Mouse (Mus musculus) ovary, adult 10 weeks (tissue): ENCODE measurements around the gene Tescl. TPM values are rescaled to one million over a fixed set of nuclear protein-coding genes. Genes with fewer than 3 reads are reported as not detected.

ENCODE experiments used
- polyA plus RNA-seq: library from polyadenylated mRNA; stranded (reverse); fragments of 350-450 nt; fragmentation: Illumina TruSeq; extraction: RNeasy Lipid Tissue Mini Kit (QIAGEN cat#74804); gene quantifications from one replicate; pipeline ENCODE4 v1.2.3, GENCODE M21; 2014

The Tescl gene
- polyA plus RNA-seq, result not detected

DNA sequence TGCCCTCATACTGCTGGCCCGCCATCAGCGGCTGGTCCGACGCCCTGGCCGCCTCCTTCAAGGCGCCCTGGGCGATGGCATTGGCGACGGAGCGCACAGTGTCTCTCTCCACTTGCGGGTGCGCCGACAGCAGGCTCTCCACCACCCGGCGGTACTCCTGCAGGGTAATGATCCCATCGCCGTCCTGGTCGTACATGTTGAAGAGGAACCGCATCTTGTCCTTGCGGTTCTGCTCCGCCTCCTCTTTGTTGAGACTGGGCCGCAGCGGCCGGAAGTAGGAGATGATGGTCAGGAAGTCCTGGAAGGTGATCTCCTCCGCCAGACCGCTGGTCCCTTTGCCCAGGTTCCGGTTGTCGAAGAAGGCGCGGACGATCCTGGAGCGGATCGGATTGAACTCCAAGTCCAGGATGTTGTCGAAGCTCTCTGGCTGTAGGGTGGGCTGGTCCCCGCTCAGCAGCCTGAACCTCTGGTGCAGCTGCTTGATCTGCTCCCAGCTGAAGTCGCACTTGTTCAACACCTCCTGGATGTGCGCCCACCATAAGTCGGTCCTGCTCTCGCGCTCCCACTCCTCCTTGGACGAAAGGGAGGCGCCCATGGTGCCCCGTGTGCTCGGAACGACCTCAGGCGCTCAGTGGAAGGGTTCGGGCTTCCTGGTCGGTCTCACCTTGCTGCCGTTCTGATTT lies at the start of gene Tescl:
TSS of gene Tescl (minus strand) at position 633 of the 683 bp plus-strand sequence.

DNA sequence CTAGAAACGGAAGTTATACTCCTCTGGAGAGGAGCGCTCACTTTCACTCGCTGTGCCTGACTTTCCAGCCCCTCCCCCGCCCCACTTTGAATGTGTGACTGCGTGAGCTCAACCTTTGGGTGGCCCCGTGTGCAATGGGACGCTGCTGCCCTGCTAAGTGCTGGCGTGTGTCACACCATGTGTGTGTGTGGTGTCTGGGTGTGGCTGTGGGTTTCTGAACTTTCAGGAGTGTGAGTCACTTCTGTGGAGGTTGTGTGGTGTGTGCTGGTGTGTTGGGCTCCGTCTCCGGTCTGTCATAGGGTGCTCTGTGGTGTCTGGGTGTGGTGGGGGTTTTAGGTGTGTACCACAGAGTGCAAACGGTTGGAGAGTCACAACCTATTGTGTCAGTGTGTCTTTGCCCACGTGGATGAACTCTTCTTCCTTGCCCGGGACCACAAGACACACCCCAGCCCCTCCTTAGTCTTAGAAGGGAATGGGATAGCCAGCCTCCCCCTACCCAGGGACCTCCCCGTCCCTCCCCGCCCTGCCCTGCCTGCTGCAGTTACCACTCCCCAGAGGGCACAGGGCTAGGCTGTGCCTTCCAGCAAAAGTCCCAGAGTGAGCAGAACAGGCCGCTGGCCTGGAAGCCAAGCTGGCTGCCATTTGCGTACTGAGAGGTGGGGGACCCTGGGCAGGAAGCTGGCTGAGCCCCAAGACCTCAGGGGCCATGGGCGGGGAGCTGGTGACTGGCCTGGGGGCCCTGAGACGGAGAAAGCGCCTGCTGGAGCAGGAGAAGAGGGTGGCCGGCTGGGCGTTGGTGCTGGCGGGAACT lies 36.2 kb upstream of the Tescl start, which contains the start of gene Kcnn4:
TSS of gene Kcnn4 (plus strand) at position 533 of the 811 bp plus-strand sequence.

DNA sequence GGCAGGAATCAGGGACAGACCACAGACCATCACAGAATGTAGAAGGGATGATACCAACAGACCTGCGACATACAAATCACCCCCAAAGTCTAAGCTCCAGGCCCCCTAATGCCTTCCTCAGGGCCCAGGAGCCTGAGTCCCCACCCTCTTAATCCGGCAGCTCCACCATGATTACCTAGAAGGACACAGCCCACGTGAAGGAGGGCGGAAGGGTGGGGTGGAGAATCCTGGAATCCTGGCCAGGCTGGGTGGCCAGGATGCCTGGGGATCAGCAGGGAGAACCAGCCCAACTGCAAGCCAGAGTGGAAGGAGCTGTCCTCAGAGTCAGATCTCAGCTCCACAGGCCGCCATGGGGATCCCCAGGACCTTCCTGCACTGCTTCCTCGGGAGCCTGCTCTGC lies 15.2 kb upstream of the Tescl start, which contains the start of gene Lypd5:
TSS of gene Lypd5 (plus strand) at position 301 of the 400 bp plus-strand sequence.

DNA sequence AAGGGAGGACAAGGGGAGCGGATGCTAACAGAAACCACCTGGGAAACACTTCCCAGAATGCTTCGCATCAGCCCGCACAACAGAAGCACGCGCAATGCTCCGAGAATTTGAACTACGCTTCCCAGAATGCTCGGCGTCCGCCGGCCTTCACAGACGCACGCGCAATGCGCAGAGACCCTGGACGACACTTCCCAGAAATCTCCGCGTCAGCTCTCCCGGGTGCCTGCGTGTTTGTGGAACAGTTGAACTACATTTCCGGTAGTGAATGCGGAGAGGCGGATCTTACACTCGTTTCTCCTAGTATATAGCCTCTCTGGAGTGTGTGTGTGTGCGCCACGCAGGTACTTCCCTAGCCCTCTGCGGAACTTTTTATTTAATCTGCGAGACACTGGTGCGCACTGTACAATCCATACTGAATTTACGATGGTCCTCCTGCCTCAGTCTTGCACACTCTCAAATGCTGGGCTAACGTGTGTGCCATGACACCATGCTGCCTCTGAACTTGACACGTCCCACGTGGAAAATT lies 17.1 kb downstream of the Tescl start, which contains the start of gene Zfp94:
TSS of gene Zfp94 (minus strand) at position 100 of the 526 bp plus-strand sequence.

DNA sequence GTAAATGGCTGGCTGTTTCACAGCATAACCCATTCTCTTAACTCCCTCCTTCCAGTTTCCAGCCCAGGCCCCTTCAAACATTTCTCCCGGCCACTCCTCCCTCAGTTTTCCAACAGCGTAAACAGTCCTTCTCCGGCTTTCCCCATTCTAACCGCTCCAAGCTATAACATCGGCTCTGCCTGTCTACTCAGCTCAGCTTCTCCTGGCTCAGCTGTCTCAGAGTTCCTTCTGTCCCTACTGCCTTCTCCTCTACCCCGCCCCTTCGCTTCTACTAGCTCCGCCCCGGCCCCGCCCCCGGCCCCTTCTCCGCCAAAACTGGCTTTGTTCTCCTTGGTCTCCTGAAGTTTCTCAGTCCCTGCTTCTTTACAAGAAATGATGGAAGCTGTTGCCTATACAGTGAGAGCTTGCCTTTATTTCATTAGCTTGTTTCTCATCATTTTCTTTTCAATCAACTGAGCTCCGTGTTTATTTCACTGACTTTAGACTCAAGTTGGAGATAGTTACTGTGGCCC lies 32.9 kb downstream of the Tescl start, which contains the start of gene Zfp61:
TSS of gene Zfp61 (minus strand) at position 462 of the 512 bp plus-strand sequence.

Other genes starting within 250 kb of the Tescl start
- 1.4 TPM for gene Zfp112, start 221.6 kb downstream of the Tescl start, polyA plus RNA-seq
- 4.8 TPM for gene Zfp235, start 199.8 kb downstream of the Tescl start, polyA plus RNA-seq
- gene Zfp114, start 158.9 kb downstream of the Tescl start, polyA plus RNA-seq, result 2.3 TPM
- gene Zfp111, start 122.5 kb downstream of the Tescl start, polyA plus RNA-seq, result 14.2 TPM
- 5.6 TPM for gene Zfp109, start 96.4 kb downstream of the Tescl start, polyA plus RNA-seq
- 7.8 TPM for gene Zfp108, start 79.1 kb downstream of the Tescl start, polyA plus RNA-seq
- gene Zfp93, start 63.5 kb downstream of the Tescl start, polyA plus RNA-seq, result 3.8 TPM
- gene Zfp61, start 32.7 kb downstream of the Tescl start, polyA plus RNA-seq, result 11.3 TPM
- 2.2 TPM for gene Zfp94, start 17.3 kb downstream of the Tescl start, polyA plus RNA-seq
- not detected for gene Lypd5, start 15.3 kb upstream of the Tescl start, polyA plus RNA-seq
- not detected for gene Kcnn4, start 36.3 kb upstream of the Tescl start, polyA plus RNA-seq
- not detected for gene Smg9, start 65.7 kb upstream of the Tescl start, polyA plus RNA-seq
- gene Irgc1, start 118.4 kb upstream of the Tescl start, polyA plus RNA-seq, result not detected
- 1.0 TPM for gene Plaur, start 128.5 kb upstream of the Tescl start, polyA plus RNA-seq
- gene Cadm4, start 148.1 kb upstream of the Tescl start, polyA plus RNA-seq, result 0.34 TPM
- 0.80 TPM for gene Zfp428, start 173.1 kb upstream of the Tescl start, polyA plus RNA-seq
- not detected for gene AC161166.1, start 178.5 kb upstream of the Tescl start, polyA plus RNA-seq
- gene Irgq, start 196.8 kb upstream of the Tescl start, polyA plus RNA-seq, result 7.8 TPM
- not detected for gene Pinlyp, start 212.2 kb upstream of the Tescl start, polyA plus RNA-seq
- gene Xrcc1, start 212.4 kb upstream of the Tescl start, polyA plus RNA-seq, result 0.88 TPM